Mouse (Mus musculus) heart, postnatal 25 days (tissue): ENCODE measurements around the gene Gbx1. TPM values are rescaled to one million over a fixed set of nuclear protein-coding genes. Genes with fewer than 3 reads are reported as not detected.
A peak's percentile ranks its signal among the peaks of the same experiment; 100 is the strongest.

Source experiments
- DNase-seq: peaks from one replicate; pipeline ENCODE4 v3.0.0; 2022; ENCODE audit warnings: low spot score
- intact Hi-C: fragments of 180-260 bp; cut with DNase I; formaldehyde crosslinking; loops from one replicate; pipeline ENCODE4 v1.15.1; 2025
- total RNA-seq, 2 experiments: library from RNA; stranded (reverse); gene quantifications; 2 replicates each; pipeline ENCODE4 v1.2.3; 2021

The Gbx1 gene
- total RNA-seq, 2 experiments from 2014 or later, result not detected

DNA sequence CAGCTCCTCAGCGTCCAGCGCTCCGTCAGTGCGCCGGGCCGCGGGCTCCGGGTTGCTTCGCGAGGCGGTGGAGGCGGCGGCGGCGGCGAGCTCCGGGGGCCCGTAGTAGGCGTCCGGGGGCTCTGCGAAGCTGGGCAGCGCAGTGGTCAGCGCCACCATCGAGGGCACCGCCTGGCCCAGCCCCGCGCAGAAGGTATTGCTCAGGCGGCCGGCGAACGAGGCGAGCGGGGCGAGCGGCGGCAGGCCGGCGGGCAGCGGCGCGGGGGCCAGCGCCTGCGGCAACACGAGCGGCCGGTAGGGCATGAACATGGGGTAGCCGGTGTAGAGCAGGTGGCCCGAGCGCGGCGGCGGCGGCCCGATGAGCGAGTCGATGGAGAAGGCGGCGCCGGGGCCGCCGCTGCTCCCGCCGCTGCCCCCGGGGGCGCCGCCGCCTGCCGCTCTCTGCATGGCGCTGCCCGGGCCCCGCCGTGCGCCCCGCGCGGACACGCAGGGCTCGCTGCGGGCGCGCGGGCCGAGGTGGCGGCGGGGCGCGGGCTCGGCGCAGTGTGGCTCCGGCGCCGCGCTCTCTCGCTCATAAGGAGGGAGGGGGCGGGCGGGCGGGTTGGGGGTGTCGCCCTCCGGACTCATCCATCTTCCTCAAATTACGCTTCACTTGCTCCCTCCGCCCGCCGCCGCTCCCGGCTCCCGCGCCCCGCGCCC lies 663 bp downstream of the Gbx1 start:
- intact Hi-C loops, result no loop called here

DNA sequence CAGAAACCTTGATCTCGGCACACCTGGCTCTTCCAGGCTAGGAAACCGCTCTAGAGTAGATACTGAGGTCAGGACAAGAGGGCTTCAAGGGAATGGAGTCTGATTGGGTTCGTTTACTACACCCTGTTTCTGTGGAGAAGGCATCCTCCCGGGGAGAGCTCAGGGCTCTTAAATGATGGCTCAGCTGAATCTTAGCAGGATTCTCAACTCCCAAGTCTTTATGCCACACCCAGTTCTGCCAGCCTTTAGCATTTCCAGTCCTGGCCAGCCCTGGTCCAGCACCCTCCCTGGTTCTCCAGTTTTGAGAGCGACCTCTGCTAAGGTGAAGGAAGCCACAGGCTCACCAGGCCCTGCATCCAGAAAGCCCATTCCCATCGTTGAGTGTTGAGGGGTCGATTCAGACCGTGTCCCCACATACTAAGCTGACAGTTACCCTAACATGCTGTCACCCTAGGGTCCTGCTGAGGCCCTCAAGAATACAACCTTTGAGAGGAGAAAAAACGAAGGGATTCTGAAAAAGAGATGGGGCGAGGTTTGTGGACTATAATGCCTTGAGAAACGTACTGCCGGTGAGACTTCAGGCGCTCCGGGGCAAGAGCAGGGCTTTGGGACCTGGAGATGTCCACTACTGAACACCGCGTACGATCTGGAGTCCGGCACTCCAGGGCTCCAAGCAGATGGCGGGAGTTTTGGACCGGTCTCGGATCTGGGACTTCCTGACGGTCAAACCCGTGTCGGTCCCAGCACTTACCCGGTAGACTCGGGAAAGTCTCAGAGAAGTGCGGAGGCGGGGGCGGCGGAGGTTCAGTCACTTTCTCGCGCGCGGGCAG lies 1.4 kb downstream of the Gbx1 start:
- DNase-seq, result no peak
- intact Hi-C loops, result no loop called here

More for the DNA sequence above, 663 bp downstream of the Gbx1 start:
- DNase-seq, result no peak

DNA sequence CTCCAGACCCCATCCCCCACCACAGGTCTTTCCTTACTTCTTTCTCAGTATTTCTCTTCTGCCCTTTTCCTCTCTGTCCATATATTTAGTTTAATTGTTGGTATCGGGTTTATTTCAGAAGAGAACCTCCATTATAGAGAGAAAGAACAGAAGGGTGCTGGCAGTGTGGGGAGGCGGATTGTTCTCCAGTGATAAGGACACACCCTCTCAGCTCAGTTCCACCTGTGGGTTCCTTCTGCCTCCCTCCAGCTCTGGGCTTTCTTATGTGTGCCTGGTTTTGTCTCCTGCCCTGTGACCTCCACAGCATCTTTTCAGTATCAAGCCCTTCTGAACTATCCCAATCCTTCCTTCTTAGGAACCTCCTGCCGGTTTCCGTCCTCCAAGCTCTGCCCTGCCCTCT lies 2.5 kb downstream of the Gbx1 start:
- DNase-seq, result no peak
- intact Hi-C loops, result no loop called here

DNA sequence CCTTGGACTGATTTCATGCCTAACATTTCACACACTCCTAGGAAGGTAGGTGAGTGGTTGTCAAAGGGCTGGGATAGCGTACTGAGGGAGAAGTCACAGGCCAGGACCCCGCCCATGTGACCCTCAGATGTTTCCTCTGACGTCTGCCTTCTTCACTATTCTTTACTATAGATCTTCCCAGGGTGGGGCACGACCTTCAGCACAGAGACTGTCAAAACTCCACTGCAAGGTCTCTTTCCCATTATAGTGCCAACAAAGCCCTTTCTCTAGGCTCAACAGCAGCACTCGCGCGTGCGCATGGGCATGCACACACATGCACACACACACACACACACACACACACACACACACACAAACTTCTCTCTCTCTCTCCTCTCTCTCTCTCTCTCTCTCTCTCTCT lies 3.2 kb downstream of the Gbx1 start:
- intact Hi-C loops, result no loop called here

DNA sequence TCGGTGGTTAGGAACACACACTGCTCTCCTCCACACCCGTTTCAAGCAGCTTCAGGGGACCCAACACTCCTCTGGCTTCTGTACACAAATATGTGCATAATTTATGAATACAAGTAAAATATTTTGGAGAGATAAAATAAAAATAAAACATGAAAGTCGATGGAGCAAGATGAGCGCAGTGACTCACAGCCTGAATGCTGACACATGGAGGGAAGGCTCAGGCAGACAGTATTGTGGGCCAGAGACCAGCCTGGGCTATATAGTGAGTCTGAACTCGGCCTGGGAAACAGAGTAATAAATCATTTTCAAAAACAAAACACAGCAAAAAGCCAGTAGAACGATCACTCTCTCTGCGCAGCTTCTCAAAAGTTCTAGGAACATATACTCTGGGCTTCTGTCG lies 5.6 kb downstream of the Gbx1 start:
- no peak for DNase-seq
- intact Hi-C loops, result no loop called here

More for the DNA sequence above, 3.2 kb downstream of the Gbx1 start:
- no peak for DNase-seq

DNA sequence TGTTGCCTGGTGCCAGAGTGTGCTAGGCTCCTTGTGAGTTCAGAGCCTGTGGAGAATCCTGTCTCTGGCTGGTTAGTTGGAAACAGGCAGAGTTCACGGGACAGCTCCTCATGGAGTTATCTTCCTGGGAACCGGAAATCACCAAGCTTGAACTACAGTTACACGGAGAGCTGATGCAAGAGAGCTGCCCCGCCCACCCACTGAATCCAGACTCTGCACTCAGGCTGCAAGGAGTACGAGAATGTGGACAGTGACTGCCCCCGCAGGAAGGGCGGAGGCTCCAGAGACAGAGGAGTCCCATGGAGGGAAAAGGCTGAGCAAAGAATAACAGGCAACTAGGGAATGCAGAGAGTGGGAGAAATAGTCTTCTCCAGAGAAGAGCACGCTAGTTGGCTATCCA lies 14.7 kb downstream of the Gbx1 start:
- intact Hi-C loops, result loop anchor here (5.0 kb wide), 1 partner anchor 85 kb away; no protein-coding TSS in a partner anchor
- DNase-seq, result peak; percentile 24

DNA sequence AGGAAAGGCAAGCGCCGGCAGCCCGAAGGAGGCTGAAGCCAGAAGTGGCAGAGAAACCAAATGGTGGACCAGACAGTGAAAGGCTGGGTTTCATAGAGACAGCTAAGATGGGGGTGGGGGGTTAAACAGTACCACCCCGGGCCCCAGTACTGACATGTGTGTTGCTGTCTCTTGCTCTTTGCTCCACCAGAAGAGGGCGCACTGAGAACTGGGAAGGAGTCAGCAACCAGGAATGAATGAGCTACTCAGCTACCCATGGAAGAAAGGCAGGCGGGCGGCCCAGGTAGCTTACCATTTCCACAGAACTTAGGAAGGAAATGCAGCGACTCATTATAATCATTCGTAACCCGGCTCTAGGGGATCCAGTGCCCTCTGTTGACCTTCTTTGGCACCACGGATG lies 16.4 kb downstream of the Gbx1 start:
- DNase-seq, result no peak
- intact Hi-C loops, result loop anchor here (1.0 to 5.0 kb wide), 3 partner anchors 20 to 142 kb away; no protein-coding TSS in a partner anchor

DNA sequence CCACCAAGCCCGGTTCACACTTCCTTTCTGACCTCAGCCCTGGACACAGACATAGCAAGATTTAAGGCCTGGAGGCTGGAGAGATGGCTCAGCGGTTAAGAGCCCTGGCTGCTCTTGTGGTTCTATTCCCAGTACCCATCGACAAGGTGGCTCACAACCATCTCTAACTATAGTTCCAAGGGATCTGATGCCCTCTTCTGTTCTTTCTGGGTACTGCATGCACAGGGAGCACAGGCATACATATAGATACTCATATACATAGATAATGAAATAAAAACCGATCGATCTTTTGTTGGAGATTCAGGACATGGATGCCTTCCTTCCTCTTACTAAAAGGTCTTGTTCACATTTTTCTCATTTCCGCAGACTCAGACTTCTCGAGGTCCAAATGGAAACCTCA lies 18.6 kb downstream of the Gbx1 start:
- no peak for DNase-seq
- intact Hi-C loops, result no loop called here

DNA sequence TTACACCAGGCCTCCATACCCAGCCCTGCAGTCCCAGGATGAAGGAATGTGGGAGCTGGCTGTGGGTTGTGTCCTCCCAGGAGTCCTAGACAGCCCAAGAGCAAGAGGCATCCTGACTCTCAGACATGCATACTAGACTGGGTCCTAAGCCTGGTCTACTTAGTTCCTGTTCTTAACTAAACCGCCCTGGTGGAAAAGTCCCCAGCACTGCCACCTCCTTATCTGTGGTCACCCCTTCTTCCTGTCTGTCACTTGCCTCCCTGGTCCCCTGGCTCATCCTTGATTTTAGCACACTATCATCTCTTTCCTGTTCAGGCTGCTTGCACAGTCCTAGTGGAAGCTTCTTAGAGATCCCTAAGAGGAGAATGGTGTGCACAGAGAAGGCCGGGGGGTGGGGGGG lies 21.5 kb downstream of the Gbx1 start:
- no peak for DNase-seq
- intact Hi-C loops, result no loop called here

DNA sequence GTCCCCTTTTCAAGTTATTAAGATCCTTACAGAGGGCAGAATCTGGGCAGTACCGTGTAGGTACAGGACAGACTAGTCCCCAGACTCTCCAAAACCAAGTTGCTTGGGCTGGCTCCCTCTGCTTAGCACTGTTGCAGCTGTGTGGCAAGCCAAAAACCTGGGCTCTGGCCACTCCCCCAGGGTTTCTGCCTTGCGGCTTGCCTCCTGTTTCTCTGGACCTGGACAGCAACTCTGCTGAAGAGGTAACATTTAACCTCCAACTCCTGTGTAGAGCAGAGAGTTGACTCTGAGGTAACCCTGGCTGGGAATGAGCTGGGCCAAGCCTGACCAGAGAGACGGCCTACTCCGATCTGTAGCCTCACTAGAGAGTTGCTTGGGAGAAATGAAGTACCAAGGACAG lies 24.2 kb downstream of the Gbx1 start:
- intact Hi-C loops, result no loop called here
- no peak for DNase-seq

DNA sequence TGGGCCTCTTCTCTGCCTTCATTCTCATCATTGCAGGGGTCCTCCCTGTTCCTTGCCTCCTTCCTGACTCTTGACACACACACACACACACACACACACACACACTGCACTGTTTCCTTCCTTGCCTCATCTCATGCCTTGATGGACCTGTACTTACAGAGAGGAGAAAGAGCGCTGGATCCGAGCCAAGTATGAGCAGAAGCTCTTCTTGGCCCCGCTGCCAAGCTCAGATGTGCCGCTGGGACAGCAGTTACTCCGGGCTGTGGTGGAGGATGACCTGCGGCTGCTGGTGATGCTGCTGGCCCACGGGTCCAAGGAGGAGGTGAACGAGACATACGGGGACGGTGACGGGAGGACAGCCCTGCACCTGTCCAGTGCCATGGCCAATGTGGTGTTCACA lies 26.2 kb downstream of the Gbx1 start:
- intact Hi-C loops, result no loop called here
- no peak for DNase-seq

DNA sequence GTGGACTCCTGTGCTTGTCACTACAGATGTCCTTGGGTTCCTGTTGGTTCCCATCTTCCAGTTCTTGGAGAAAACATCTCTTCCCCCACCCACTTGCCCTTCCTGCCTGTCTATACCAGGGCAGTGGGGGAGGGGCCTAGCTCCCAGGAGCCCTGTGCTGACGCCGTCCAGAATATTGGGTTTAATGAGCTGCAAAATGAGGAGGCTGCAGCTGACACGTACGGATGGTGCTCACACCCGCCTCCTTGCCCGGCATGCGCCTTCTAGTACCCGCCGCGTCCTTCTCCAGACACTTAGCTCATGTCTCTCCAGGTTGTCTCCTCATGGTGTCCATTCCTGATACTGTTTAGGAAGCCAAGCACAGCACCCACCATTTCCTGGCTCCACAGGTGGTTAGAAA lies 27.9 kb downstream of the Gbx1 start:
- intact Hi-C loops, result no loop called here
- DNase-seq, result no peak

DNA sequence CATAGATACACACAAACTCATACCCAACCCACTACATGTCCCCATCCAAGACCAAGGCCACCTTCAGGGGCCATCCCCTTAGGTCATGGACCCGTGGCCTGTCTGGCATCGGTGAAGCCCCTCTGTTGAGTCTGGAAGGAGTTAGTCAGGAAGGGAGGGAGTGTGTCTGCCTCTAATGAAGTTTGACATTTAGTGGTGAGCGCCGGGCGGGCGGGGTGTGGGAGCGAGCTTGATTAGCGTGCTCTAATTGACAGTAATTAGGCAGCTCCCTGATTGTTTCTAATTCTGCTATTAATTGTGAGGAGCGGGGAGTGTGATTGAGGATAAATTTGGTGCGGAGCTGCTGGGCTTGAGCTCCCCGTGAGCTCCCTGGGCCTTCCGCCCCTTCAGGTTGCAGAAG lies 29.5 kb downstream of the Gbx1 start:
- intact Hi-C loops, result no loop called here
- DNase-seq, result no peak

DNA sequence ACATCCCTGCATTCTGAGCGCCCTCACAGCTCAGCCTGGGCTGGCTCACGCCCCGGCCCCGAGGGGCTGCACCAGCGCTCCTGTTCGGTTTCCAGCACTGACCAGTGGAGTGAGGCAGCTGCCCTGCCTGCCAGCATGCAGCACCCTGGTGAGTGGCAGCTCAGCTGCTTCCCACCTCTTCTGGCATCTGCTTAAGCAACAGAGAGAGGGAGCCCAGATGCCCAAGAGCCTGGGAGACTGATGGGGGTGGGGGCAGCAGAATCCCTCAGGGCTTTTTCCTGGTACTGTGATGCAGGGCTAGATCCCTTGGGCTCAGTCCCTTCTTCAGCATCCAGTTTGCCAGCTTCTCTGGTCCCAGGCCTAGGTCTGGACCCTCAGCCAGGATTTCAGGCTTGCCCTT lies 30.2 kb downstream of the Gbx1 start:
- intact Hi-C loops, result no loop called here

DNA sequence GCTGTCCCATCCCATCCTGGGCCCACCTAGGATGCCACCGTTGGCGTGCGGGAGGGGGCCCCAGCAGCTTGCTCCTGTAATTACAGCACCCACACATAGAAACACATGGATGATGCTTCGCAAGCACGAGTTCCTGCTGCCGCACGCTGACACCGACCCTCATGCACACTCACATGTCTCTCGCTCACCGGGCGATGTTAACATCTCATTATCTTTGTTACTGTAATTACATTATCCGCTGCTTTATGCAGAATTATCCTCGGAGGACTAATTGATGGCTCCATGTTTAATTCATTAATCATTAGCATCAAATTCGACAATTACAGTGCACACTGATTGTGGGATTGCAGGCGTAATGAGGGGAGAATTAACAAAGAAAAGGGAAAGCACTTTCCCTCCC lies 32.0 kb downstream of the Gbx1 start:
- DNase-seq, result no peak
- intact Hi-C loops, result no loop called here

More for the DNA sequence above, 30.2 kb downstream of the Gbx1 start:
- DNase-seq, result no peak

DNA sequence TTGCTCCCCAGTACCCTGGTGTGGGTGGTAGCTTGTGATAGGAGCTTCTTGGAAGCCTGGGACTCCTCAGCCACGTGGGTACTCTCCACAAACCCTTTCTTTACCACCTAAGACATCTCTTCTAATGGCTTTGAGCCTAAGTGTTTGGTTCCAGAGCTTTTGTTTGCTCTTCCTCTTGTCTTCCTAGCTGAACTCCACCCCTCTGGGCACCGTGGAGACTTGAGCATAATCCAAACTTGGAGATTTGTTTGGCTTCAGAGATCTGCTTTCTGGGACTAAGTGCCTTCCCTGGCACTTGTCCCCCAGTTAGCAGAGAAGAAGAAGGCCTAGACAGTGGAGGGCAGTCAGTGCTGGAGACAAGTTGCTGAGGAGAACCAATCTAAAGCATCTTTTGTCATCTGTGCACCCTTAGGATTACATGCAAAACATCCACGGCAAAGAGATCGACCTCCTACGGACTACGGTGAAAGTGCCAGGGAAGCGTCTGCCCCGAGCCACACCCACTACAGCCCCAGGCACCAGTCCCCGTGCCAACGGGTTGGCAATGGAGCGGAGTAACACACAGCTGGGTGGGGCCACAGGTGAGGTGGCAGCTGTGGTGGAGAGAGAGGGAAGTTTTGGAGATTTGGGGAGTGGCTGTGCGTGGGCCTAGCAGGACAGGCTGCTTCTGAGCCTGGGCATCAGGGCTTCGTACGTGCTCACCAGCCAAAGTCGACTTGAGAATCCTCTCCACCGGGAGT lies 34.3 kb downstream of the Gbx1 start:
- intact Hi-C loops, result no loop called here

DNA sequence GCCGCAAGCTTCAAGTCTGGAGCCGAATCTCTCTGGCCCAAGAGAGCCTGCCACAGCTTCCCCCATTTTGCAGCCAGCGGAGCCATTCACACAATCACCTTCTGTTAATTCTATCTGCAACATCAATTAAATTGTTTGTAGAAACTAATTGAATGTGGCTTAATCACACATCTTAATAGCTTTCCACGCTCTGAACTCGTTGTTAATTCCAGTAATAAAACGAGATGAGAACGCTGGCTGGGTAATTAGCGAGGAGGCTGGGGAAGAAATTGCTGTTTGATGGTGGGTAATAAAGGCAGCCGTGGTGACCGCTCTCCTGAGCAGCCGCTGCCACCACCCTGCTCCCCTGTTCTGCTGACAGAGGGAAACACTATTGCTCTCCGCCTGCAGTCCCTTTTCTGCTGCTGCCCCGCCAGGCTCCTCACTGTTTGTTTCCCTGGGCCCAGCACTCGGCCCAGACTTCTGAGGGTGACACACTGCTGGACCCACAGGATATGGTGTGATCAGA lies 36.5 kb downstream of the Gbx1 start:
- DNase-seq, result no peak
- intact Hi-C loops, result no loop called here

More for the DNA sequence above, 34.3 kb downstream of the Gbx1 start:
- DNase-seq, result no peak

DNA sequence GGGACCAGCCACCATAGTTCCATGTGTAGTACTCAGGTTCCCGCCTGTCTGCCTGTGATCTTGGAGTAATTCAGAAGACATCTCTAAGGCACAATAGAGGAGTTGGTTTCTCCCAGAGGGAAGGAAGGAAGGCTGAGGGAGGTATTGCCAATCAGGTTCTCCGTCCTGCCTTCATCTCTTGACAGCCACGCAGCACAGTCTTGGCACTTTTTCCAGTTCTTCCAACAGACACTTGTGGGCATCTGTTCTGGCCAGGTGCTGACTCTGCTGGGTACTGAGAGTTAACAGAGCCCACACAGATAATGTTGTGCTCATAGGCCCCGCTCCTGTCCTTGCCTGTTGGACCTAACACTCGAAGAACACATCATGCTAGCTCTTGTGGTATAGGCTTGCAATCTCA lies 40.3 kb downstream of the Gbx1 start:
- intact Hi-C loops, result no loop called here
- no peak for DNase-seq

DNA sequence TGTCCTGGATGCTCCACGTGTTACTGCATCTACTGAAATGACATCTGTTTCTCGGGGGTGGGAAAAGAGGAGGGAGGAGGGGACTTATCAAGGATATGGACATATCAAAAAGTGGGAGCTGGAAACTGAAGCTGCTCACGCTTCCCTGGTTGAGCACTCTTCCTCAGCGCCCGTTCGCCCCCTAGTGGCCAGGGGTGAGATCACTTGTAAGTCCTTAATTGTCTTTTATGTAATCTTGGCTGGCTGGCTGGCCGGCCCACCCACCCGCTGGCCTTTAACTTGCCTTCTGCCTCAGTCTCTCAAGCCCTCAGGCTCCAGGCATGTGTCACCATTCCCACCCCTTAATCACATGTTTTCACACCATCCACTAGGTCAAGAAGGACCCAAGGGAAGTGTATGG lies 40.9 kb downstream of the Gbx1 start:
- intact Hi-C loops, result no loop called here
- DNase-seq, result peak; percentile 78

DNA sequence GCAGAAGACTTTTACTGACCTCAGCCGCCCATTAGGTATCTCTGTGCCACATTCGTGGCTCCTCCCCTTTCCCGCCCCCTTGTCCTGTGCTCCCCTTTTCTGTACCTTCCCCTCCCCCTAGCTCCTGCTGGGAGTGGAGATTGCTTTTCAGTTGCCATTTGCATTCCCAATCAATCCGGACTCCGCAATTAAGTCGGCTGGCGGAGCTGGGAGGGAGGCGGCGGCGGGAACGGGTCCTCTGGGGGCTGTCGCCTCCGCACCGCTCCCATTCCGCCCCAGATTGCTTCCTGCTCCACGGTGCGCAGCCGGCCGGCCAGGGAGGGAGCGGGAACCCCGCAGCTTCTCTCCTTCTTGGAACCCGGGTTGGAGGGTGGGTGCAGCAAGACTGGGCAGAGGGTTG lies 42.0 kb downstream of the Gbx1 start:
- DNase-seq, result no peak
- intact Hi-C loops, result no loop called here

DNA sequence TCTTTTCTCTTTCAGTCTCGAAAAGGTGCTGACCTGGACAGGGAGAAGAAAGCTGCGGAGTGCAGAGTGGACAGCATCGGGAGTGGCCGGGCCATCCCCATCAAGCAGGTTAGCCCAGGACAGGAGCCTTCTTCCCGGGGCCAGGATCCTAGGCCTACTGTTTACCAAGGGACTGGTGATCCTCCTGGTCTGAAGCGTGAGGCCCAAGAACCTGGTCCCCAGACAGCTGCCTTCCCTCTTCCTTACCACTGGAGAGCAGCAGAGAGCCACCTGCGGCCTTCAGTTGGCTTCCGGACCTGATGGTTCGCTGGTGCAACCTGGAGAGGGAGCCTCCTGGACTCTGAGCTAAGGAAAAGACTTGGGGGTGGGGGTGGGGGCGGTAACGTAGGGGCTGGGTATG lies 43.7 kb downstream of the Gbx1 start:
- intact Hi-C loops, result no loop called here
- no peak for DNase-seq
